Mouse (Mus musculus) midbrain, postnatal 0 days (tissue): ENCODE data around the gene Nelfa. TPM values are rescaled to one million over a fixed set of nuclear protein-coding genes. Genes with fewer than 3 reads are reported as not detected.

Source experiments
- ATAC-seq: fragments of 200-750 bp; cut with Nextera tagmentation; 2 replicates; pipeline ENCODE4 v1.8.0; 2017; ENCODE audit warnings: moderate number of reproducible peaks, mild to moderate bottlenecking, moderate TSS enrichment, moderate library complexity; ENCODE audit not compliant: low FRiP score
- DNase-seq: peaks from one replicate; pipeline ENCODE4 v3.0.0-alpha.2; 2015; ENCODE audit warnings: low spot score
- H3K27ac ChIP-seq: fragments of 300-500 bp; sonication (generic); 2 replicates; pipeline ENCODE4 v1.5.1; 2014; ENCODE audit warnings: low read depth, mild to moderate bottlenecking, low read length, mixed read lengths
- H3K27me3 ChIP-seq: fragments of 300-500 bp; sonication (generic); 2 replicates; pipeline ENCODE4 v1.6.1; 2014; ENCODE audit warnings: low read length, control low read depth, mixed read lengths; ENCODE audit not compliant: insufficient read depth
- H3K36me3 ChIP-seq: fragments of 300-500 bp; sonication (generic); 2 replicates; pipeline ENCODE4 v1.6.1; 2014; ENCODE audit warnings: low read length, control low read depth, mixed read lengths; ENCODE audit not compliant: insufficient read depth
- H3K4me1 ChIP-seq: fragments of 300-500 bp; sonication (generic); 2 replicates; pipeline ENCODE4 v1.6.1; 2014; ENCODE audit warnings: mild to moderate bottlenecking, control low read depth, antibody characterized with exemption, low read length, mixed read lengths; ENCODE audit not compliant: insufficient read depth
- H3K4me2 ChIP-seq: fragments of 300-500 bp; sonication (generic); 2 replicates; pipeline ENCODE4 v1.6.1; 2014; ENCODE audit warnings: low read depth, mild to moderate bottlenecking, low read length, mixed read lengths; ENCODE audit not compliant: poor library complexity, severe bottlenecking
- H3K4me3 ChIP-seq: fragments of 300-500 bp; sonication (generic); 2 replicates; pipeline ENCODE4 v1.5.1; 2014; ENCODE audit warnings: low read depth, mild to moderate bottlenecking, low read length, moderate library complexity
- H3K9ac ChIP-seq: fragments of 300-500 bp; sonication (generic); replicated peaks from 2 replicates; pipeline ENCODE4 v1.6.1; 2014; ENCODE audit warnings: mild to moderate bottlenecking, low read length, moderate library complexity, mixed read lengths; ENCODE audit not compliant: poor library complexity, severe bottlenecking
- H3K9me3 ChIP-seq: fragments of 300-500 bp; sonication (generic); 2 replicates; pipeline ENCODE4 v1.6.1; 2016; ENCODE audit warnings: low read length, control low read depth
- CTCF ChIP-seq: IDR thresholded peaks from 2 replicates; pipeline ENCODE4 v1.5.1; 2016; ENCODE audit warnings: antibody characterized with exemption, mild to moderate bottlenecking
- WGBS: fragments of 180-500 bp; shearing (Covaris S2); extraction: QIAGEN DNeasy Blood & Tissue Kit; methylation state at CpG from one replicate; pipeline ENCODE4 v1.1.7; 2014; 5-methylcytosine and 5-hydroxymethylcytosine counted together
- polyA plus RNA-seq: library from polyadenylated mRNA; unstranded; fragments of >200 nt; fragmentation: Nextera tagmentation; extraction: Ambion mirVana; gene quantifications from 2 replicates; pipeline ENCODE4 v1.2.1, GENCODE M21; 2015
- total RNA-seq: library from RNA; depleted of rRNA; stranded (reverse); fragments of >200 nt; gene quantifications from 2 replicates; pipeline ENCODE4 v1.2.3, GENCODE M21; 2014; rRNA removed

The Nelfa gene
- total RNA-seq (26.1 and 29.6 TPM in 2 replicates), polyA plus RNA-seq (32.5 and 34.9 TPM in 2 replicates)

DNA sequence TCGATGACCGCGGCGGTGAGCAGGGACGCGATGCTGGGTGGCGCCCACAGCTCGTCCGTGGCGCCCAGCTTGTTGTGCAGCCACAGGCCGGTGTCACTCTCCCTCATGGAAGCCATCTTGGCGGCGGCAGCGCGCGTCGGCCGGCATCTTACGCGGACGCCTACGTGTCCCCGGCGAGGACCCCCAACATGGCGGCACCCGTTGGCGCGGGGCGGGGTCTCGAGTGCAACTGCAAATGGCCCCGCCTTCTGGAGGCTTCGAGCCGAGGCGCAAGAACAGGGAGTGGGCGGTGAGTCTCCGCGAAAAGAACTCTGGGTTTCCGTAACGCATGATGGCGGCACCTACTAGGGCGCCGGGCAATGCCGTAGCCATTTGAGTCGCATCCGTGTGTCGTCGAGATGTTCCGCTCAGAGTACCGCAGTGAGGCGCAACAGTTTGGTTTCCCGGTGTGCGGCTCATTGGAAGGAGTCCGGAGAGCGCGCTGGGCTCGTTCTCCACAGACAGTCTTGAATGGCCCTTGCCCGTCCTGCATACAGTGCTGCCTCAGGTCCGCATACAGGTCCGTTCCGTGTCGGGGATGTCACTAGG lies at the start of gene Nelfa:
Gene Nelfa, minus strand, starts transcription at position 294 of the 588 bp plus-strand sequence.
- Histone ChIP-seq H3K4me1 (peaks cover 4% of the 10 kb centered on the region; the same call in 1 of the 2 replicates), H3K4me2 (peak within 1 kb of the TSS; percentile 54), H3K4me3 (peak within 1 kb of the TSS; percentile 88), H3K27ac (peak within 1 kb of the TSS; percentile 87), H3K9ac (peak within 1 kb of the TSS; percentile 88), H3K27me3 (no peaks in the 10 kb centered on the region), H3K9me3 (no peaks in the 10 kb centered on the region), H3K36me3 (no peaks in the 10 kb centered on the region; the same call in 1 of the 2 replicates)
- peak; percentile 98 for ATAC-seq
- under 1% methylated on average over 57 of the region's 61 CpGs for WGBS
- peak; percentile 99 for DNase-seq
- peak; percentile 42 for TF ChIP-seq CTCF

DNA sequence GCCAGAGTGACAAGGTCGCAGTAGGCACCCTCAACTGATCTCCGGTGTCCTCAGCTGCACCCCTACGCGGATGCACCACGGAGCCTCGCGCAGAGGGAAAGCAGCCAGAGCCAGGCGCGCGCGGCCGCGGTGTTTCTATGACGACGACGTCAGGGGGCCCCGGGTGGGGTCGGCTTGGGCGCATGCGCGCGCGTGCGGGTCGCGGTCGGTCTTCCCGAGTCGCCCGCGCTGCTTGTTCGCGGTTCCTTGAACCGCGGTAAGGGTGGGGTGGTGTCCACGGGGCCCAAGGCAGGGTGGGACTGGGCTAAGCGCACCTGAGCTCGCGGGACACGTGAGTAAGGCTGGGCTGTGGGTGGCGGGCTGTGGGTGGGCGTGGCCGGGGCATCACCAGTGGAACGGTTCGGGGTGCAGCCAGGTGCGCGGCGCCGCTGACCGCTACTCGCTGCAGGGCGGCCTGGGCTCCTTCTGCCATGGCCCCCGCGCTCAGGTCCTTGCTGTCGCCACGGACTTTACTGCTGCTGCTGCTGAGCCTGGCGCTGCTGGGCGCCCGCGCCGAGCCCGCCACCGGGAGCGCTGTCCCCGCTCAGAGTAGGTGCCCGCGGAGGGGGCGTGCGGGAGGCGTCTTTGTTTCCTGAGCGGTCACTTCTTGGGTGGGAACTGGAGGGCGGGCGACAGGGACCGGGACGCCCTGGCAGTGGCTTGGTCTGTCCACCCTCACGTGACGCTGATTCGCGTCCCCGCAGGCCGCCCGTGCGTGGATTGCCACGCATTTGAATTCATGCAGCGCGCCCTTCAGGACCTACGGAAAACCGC lies 47.3 kb upstream of the Nelfa start, which contains the start of gene Gm1673:
Gene Gm1673, plus strand, starts transcription at position 125 of the 813 bp plus-strand sequence.
- Histone ChIP-seq H3K9me3 (no peaks in the 10 kb centered on the region), H3K4me2 (peak within 1 kb of the TSS; percentile 80), H3K27me3 (no peaks in the 10 kb centered on the region), H3K36me3 (peaks cover 4% of the 10 kb centered on the region; the same call in 1 of the 2 replicates), H3K4me1 (peaks cover 17% of the 10 kb centered on the region; the same call in 1 of the 2 replicates), H3K27ac (peak within 1 kb of the TSS; percentile 97), H3K4me3 (peak within 1 kb of the TSS; percentile 91), H3K9ac (peak within 1 kb of the TSS; percentile 95)
- TF ChIP-seq CTCF = peak; percentile 73
- DNase-seq = peak; percentile 94
- ATAC-seq = peak; percentile 88
- under 1% methylated on average over 83 of the region's 88 CpGs for WGBS

DNA sequence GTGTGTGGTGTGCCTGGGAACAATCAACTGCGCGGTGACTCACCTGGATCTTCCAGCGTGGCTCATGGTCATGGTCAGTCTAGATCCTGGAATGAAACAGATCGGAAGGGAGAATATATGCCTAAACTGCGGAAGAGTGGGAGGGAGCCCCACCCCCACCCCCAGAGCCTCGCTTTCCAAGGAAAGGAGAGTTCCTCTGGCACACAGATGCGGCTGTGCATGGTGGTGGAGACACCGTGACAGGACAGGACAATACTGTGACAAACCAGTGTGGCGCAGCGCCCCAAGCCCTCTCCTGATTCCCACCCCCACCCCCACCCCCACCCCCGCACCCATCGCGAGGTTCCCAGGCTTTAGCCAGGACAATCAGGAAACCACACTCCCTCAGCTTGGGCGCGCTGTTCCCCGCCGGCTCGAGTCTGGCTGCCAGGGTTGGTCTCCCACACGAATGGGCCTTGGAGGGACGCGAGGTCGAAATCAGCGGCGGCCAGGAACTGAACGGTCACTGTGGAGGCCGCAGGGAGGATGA lies 46.6 kb upstream of the Nelfa start:
- H3K9ac ChIP-seq = peak overlapping the region; percentile 95
- peak overlapping the region; percentile 80 for H3K4me2 ChIP-seq
- TF ChIP-seq CTCF = no peak
- no peaks in the 10 kb centered on the region for H3K9me3 ChIP-seq
- ATAC-seq = peak; percentile 64
- H3K36me3 ChIP-seq = peaks cover 4% of the 10 kb centered on the region; the same call in 1 of the 2 replicates
- H3K27ac ChIP-seq = peak overlapping the region; percentile 97
- no peaks in the 10 kb centered on the region for H3K27me3 ChIP-seq
- H3K4me1 ChIP-seq = peaks cover 17% of the 10 kb centered on the region; the same call in 1 of the 2 replicates
- DNase-seq = peak; percentile 55
- peak overlapping the region; percentile 91 for H3K4me3 ChIP-seq
- WGBS = 3% methylated on average over 21 of the region's 26 CpGs

DNA sequence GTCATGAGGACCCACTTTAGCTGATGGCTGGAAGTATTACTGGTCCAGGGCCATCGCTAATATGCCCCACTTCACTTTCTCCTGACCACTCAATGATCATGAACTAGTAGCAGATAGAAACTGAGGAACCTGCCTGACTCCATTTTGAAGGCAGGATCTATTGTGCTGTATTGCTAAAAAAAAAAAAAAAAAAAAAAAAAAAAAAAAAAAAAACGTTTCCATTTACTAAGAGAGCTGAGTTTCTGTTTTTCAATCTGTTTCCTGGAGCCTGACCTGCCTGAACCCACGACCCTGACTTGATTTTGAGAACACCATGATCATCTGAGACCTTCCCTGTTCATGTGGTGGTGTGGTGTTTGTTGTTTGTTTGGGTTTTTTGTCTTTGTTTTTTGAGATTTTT lies 40.1 kb upstream of the Nelfa start:
- whole genome bisulfite sequencing = 40% methylated on average over 3 of the region's 3 CpGs

DNA sequence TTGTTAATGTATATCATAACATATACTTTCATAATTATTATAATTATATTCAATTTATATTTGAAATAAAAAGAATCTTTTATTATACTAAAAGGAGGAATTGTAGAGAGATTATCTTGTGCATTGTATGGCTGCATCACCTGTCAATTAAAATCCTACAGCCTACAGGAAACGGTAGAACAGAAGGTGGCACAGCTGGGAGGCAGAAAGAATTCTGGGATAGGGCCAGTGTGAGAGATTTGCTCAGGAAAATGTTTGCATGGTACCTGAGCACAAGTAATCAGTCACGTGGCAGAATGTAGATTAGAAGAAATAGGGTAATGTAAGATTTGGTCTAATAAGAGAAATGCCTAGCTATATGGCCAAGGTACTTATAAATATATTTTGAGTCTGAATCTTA lies 38.5 kb upstream of the Nelfa start:
- no peak overlapping the region for H3K27ac ChIP-seq
- no peak overlapping the region for H3K4me3 ChIP-seq
- H3K27me3 ChIP-seq = no peaks in the 10 kb centered on the region
- DNase-seq (no peak), ATAC-seq (no peak)
- H3K9ac ChIP-seq = no peak overlapping the region
- no peaks in the 10 kb centered on the region for H3K4me1 ChIP-seq
- H3K4me2 ChIP-seq = no peak overlapping the region
- no peak for TF ChIP-seq CTCF
- H3K36me3 ChIP-seq = no peaks in the 10 kb centered on the region
- 52% methylated on average over 2 of the region's 2 CpGs for WGBS
- no peaks in the 10 kb centered on the region for H3K9me3 ChIP-seq

More for the DNA sequence above, 40.1 kb upstream of the Nelfa start:
- Histone ChIP-seq H3K9me3 (no peaks in the 10 kb centered on the region), H3K4me2 (no peak overlapping the region), H3K36me3 (no peaks in the 10 kb centered on the region), H3K27ac (no peak overlapping the region), H3K4me1 (no peaks in the 10 kb centered on the region), H3K9ac (no peak overlapping the region), H3K27me3 (no peaks in the 10 kb centered on the region), H3K4me3 (no peak overlapping the region)
- ATAC-seq (no peak), DNase-seq (no peak)
- TF ChIP-seq CTCF = no peak
